Mouse (Mus musculus): Measurements from ENCODE around the gene Glis3.
A peak's percentile ranks its signal among the peaks of the same experiment; 100 is the strongest.

The Glis3 gene

GRCm38 (mm10) chr19:28592981-28593380 is 86.9 kb downstream of the Glis3 start:
- DNase-seq (ENCODE audit: inconsistent ontology term), result no peak

GRCm38 (mm10) chr19:28591736-28592477 is 88.0 kb downstream of the Glis3 start:
- no peak for DNase-seq (ENCODE audit: inconsistent ontology term)

GRCm38 (mm10) chr19:28580499-28580898 is 99.4 kb downstream of the Glis3 start:
- peak; percentile 30 for DNase-seq (ENCODE audit: inconsistent ontology term)

GRCm38 (mm10) chr19:28579724-28580375 is 100.0 kb downstream of the Glis3 start:
- DNase-seq (ENCODE audit: inconsistent ontology term), result peak; percentile 84

- DNase-seq (ENCODE audit: inconsistent ontology term), result no peak
These were observed 102.9 kb downstream of the Glis3 start for GRCm38 (mm10) chr19:28577023-28577422.

GRCm38 (mm10) chr19:28576619-28577018 is 103.3 kb downstream of the Glis3 start:
- DNase-seq (ENCODE audit: inconsistent ontology term), result no peak

GRCm38 (mm10) chr19:28573641-28574040 is 106.2 kb downstream of the Glis3 start:
- no peak for DNase-seq (ENCODE audit: inconsistent ontology term)

- no peak for DNase-seq (ENCODE audit: inconsistent ontology term)
These were observed 110.0 kb downstream of the Glis3 start for GRCm38 (mm10) chr19:28569856-28570255.

- no peak for DNase-seq (ENCODE audit: inconsistent ontology term)
These were observed 112.8 kb downstream of the Glis3 start for GRCm38 (mm10) chr19:28567100-28567499.

GRCm38 (mm10) chr19:28566554-28566953 is 113.3 kb downstream of the Glis3 start:
- DNase-seq (ENCODE audit: inconsistent ontology term), result peak; percentile 55

- no peak for DNase-seq (ENCODE audit: inconsistent ontology term)
These were observed 118.2 kb downstream of the Glis3 start for GRCm38 (mm10) chr19:28561697-28562002.

- DNase-seq (ENCODE audit: inconsistent ontology term), result peak; percentile 64
These were observed 118.8 kb downstream of the Glis3 start for GRCm38 (mm10) chr19:28560801-28561696.

- DNase-seq (ENCODE audit: inconsistent ontology term), result no peak
These were observed 120.0 kb downstream of the Glis3 start for GRCm38 (mm10) chr19:28559836-28560235.

GRCm38 (mm10) chr19:28559400-28559799 is 120.5 kb downstream of the Glis3 start:
- no peak for DNase-seq (ENCODE audit: inconsistent ontology term)

GRCm38 (mm10) chr19:28558661-28559060 is 121.2 kb downstream of the Glis3 start:
- DNase-seq (ENCODE audit: inconsistent ontology term), result peak; percentile 54

- peak; percentile 66 for DNase-seq (ENCODE audit: inconsistent ontology term)
These were observed 122.1 kb downstream of the Glis3 start for GRCm38 (mm10) chr19:28557559-28558328.

GRCm38 (mm10) chr19:28555181-28555929 is 124.5 kb downstream of the Glis3 start:
- no peak for DNase-seq (ENCODE audit: inconsistent ontology term)

GRCm38 (mm10) chr19:28550611-28551010 is 129.3 kb downstream of the Glis3 start:
- DNase-seq (ENCODE audit: inconsistent ontology term), result no peak

- DNase-seq (ENCODE audit: inconsistent ontology term), result no peak
These were observed 132.9 kb downstream of the Glis3 start for GRCm38 (mm10) chr19:28546933-28547332.

GRCm38 (mm10) chr19:28545493-28545892 is 134.4 kb downstream of the Glis3 start:
- DNase-seq (ENCODE audit: inconsistent ontology term), result no peak

GRCm38 (mm10) chr19:28538813-28539212 is 141.1 kb downstream of the Glis3 start:
- no peak for DNase-seq (ENCODE audit: inconsistent ontology term)
